Mouse (Mus musculus) myocyte (in vitro differentiated cells): Measurements from ENCODE around the gene Tmem38b. TPM values are rescaled to one million over a fixed set of nuclear protein-coding genes. Genes with fewer than 3 reads are reported as not detected.

Experiments used
- H3K27me3 ChIP-seq: one replicate; pipeline ENCODE4 v1.6.1; 2011; ENCODE audit not compliant: control insufficient read depth, insufficient read depth, insufficient read length
- H3K36me3 ChIP-seq: one replicate; pipeline ENCODE4 v1.6.1; 2011; ENCODE audit not compliant: control insufficient read depth, insufficient read depth
- H3K4me2 ChIP-seq: one replicate; pipeline ENCODE4 v1.6.1; 2011; ENCODE audit warnings: low read depth, control low read depth
- H3K4me3 ChIP-seq: one replicate; pipeline ENCODE4 v1.5.1; 2011; ENCODE audit warnings: mild to moderate bottlenecking, control low read depth, moderate library complexity
- H3K79me2 ChIP-seq: one replicate; pipeline ENCODE4 v1.6.1; 2011; ENCODE audit not compliant: control insufficient read depth, insufficient read depth
- H3ac ChIP-seq: one replicate; pipeline ENCODE4 v1.6.1; 2011; ENCODE audit not compliant: control insufficient read depth, insufficient read length
- CEBPB ChIP-seq: IDR thresholded peaks from 2 replicates; pipeline ENCODE4 v1.6.1; 2011; ENCODE audit warnings: mild to moderate bottlenecking, moderate library complexity; ENCODE audit not compliant: poor library complexity, insufficient read depth, severe bottlenecking
- E2F4 ChIP-seq: IDR thresholded peaks from one replicate; pipeline ENCODE4 v1.6.1; 2011; ENCODE audit warnings: mild to moderate bottlenecking, control low read depth, moderate library complexity; ENCODE audit not compliant: insufficient read depth
- MAX ChIP-seq: IDR thresholded peaks from one replicate; pipeline ENCODE4 v1.6.1; 2011; ENCODE audit warnings: low read depth, mild to moderate bottlenecking, control low read depth
- MYOD1 ChIP-seq, 3 experiments: IDR thresholded peaks; one replicate each; pipeline ENCODE4 v1.6.1; 2011; ENCODE audit warnings: control low read depth in 2 of 3, low read depth in 2 of 3, mild to moderate bottlenecking in 2 of 3, moderate library complexity in 1 of 3; ENCODE audit not compliant: insufficient read length in 2 of 3, control insufficient read depth in 1 of 3
- MYOG ChIP-seq, 3 experiments: IDR thresholded peaks; one replicate each; pipeline ENCODE4 v1.6.1; 2011; ENCODE audit warnings: control low read depth in 2 of 3, low read depth in 2 of 3, mild to moderate bottlenecking in 2 of 3; ENCODE audit not compliant: insufficient read length in 2 of 3, control insufficient read depth in 1 of 3, insufficient read depth in 1 of 3
- POLR2A ChIP-seq: IDR thresholded peaks from one replicate; pipeline ENCODE4 v1.6.1; 2011; ENCODE audit warnings: low read depth, mild to moderate bottlenecking, control low read depth, moderate library complexity; ENCODE audit not compliant: insufficient read length
- POLR2AphosphoS2 ChIP-seq: IDR thresholded peaks from one replicate; pipeline ENCODE4 v1.6.1; 2011; ENCODE audit warnings: low read depth, control low read depth; ENCODE audit not compliant: insufficient read length
- REST ChIP-seq: IDR thresholded peaks from one replicate; pipeline ENCODE4 v1.6.1; 2011; ENCODE audit warnings: mild to moderate bottlenecking, control low read depth, moderate library complexity; ENCODE audit not compliant: insufficient read depth, insufficient read length
- SRF ChIP-seq: IDR thresholded peaks from one replicate; pipeline ENCODE4 v1.6.1; 2011; ENCODE audit warnings: low read depth; ENCODE audit not compliant: control insufficient read depth, insufficient read length
- TCF12 ChIP-seq: IDR thresholded peaks from one replicate; pipeline ENCODE4 v1.6.1; 2011; ENCODE audit warnings: mild to moderate bottlenecking, control low read depth; ENCODE audit not compliant: poor library complexity, insufficient read depth, severe bottlenecking
- TCF3 ChIP-seq: IDR thresholded peaks from one replicate; pipeline ENCODE4 v1.6.1; 2011; ENCODE audit warnings: low read depth, control low read depth; ENCODE audit not compliant: insufficient read length
- USF1 ChIP-seq: IDR thresholded peaks from one replicate; pipeline ENCODE4 v1.6.1; 2011; ENCODE audit warnings: low read depth, mild to moderate bottlenecking, control low read depth, moderate library complexity
- polyA plus RNA-seq: library from polyadenylated mRNA; unstranded; fragments of >200 nt; fragmentation: generic; extraction: Trizol; gene quantifications from one replicate; pipeline ENCODE4 v1.2.1, GENCODE M21; 2012; ENCODE audit warnings: missing spikeins

Gene Tmem38b
- polyA plus RNA-seq, 1 experiment, result 39.7 TPM

DNA sequence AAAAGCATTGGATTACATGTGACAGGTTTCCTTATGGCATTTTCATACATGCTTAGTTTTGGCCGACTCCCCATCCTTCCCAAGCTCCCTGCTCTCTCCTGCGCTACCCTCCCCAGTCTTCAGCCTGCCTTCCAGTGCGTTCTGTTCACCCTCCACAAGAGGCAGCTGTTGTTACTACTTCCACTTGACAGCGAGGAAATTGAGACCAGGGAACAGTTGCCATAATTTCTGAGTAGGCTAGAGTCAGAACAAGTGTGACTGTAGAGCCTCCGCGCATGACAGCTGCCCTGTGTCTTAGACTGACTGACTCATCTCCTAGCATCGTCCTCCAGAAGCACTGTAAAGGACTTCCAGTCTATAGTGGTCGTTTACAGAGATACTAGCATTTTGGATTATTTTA lies 17.7 kb downstream of the Tmem38b start:
- H3K4me3 ChIP-seq, result no peak overlapping the region
- TF ChIP-seq USF1, result no peak
- no peak for TF ChIP-seq REST
- TF ChIP-seq TCF12, result peak; percentile 41
- no peak for TF ChIP-seq CEBPB
- TF ChIP-seq MYOG (IDR thresholded peaks at IDR 0.05; ENCODE audit: control insufficient read depth in 1 of 3, insufficient read depth in 1 of 3, insufficient read length in 2 of 3, low read depth in 2 of 3), result peak; percentile 51 to 94 (median 88)
- no peak for TF ChIP-seq POLR2A
- TF ChIP-seq E2F4, result no peak
- peak; percentile 33 for TF ChIP-seq TCF3
- no peak for TF ChIP-seq MAX
- no peak for TF ChIP-seq POLR2AphosphoS2
- TF ChIP-seq MYOD1 (IDR thresholded peaks at IDR 0.05; ENCODE audit: control insufficient read depth in 1 of 3, insufficient read length in 2 of 3, low read depth in 2 of 3), result peak; percentile 90 to 93 (median 90)
- no peak for TF ChIP-seq SRF
- H3K27me3 ChIP-seq, result no peaks in the 10 kb centered on the region
- no peaks in the 10 kb centered on the region for H3K36me3 ChIP-seq
- peaks cover 30% of the 10 kb centered on the region for H3K79me2 ChIP-seq
- H3ac ChIP-seq, result no peak overlapping the region
- peak overlapping the region; percentile 64 for H3K4me2 ChIP-seq

- Histone ChIP-seq H3ac (no peak overlapping the region), H3K4me3 (no peak overlapping the region), H3K4me2 (no peak overlapping the region), H3K27me3 (no peaks in the 10 kb centered on the region), H3K36me3 (peaks cover 2% of the 10 kb centered on the region), H3K79me2 (peaks cover 30% of the 10 kb centered on the region)
- TF ChIP-seq E2F4 (no peak), MYOG (IDR thresholded peaks at IDR 0.05; ENCODE audit: control insufficient read depth in 1 of 3, insufficient read depth in 1 of 3, insufficient read length in 2 of 3, low read depth in 2 of 3) (no peak), TCF3 (no peak), USF1 (no peak), REST (no peak), MYOD1 (IDR thresholded peaks at IDR 0.05; ENCODE audit: control insufficient read depth in 1 of 3, insufficient read length in 2 of 3, low read depth in 2 of 3) (no peak), SRF (no peak), TCF12 (no peak), POLR2AphosphoS2 (no peak), POLR2A (no peak), MAX (no peak), CEBPB (no peak)
Observed at GRCm38 (mm10) chr4:53844835-53845619, 19.2 kb downstream of the Tmem38b start.

DNA sequence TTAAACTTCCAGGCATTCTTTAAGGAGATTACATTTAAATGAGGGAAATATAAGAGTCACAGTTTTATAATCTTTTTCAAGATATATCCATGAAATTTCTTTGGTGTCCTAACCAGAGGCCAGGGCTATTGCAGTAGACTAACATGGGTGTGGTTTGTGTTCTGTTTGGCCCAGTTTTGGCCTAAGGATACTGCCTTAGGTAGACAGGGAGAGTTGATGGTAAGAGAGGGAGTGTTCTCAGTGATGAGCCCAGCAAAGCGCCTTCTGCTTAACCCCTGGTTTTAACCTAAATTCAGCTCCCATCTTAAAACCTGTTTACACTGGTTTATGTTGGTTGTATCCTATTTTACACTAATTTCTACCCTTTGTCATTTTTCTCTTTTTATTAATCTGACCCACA lies 19.8 kb downstream of the Tmem38b start:
- H3K4me2 ChIP-seq, result no peak overlapping the region
- H3ac ChIP-seq, result no peak overlapping the region
- H3K36me3 ChIP-seq, result peaks cover 4% of the 10 kb centered on the region
- no peak overlapping the region for H3K4me3 ChIP-seq
- TF ChIP-seq TCF3 (no peak), MYOG (IDR thresholded peaks at IDR 0.05; ENCODE audit: control insufficient read depth in 1 of 3, insufficient read depth in 1 of 3, insufficient read length in 2 of 3, low read depth in 2 of 3) (no peak)
- H3K27me3 ChIP-seq, result no peaks in the 10 kb centered on the region
- H3K79me2 ChIP-seq, result peaks cover 30% of the 10 kb centered on the region

- no peak overlapping the region for H3K4me3 ChIP-seq
- TF ChIP-seq TCF12 (no peak), POLR2A (no peak), MYOG (IDR thresholded peaks at IDR 0.05; ENCODE audit: control insufficient read depth in 1 of 3, insufficient read depth in 1 of 3, insufficient read length in 2 of 3, low read depth in 2 of 3) (no peak), MYOD1 (IDR thresholded peaks at IDR 0.05; ENCODE audit: control insufficient read depth in 1 of 3, insufficient read length in 2 of 3, low read depth in 2 of 3) (no peak), POLR2AphosphoS2 (no peak), E2F4 (no peak), TCF3 (no peak), MAX (no peak), REST (no peak), SRF (no peak), CEBPB (no peak), USF1 (no peak)
- H3K27me3 ChIP-seq, result no peaks in the 10 kb centered on the region
- H3K4me2 ChIP-seq, result no peak overlapping the region
- H3K79me2 ChIP-seq, result peaks cover 26% of the 10 kb centered on the region
- H3K36me3 ChIP-seq, result peaks cover 9% of the 10 kb centered on the region
- H3ac ChIP-seq, result no peak overlapping the region
Observed at GRCm38 (mm10) chr4:53846326-53846725, 20.5 kb downstream of the Tmem38b start.

- Histone ChIP-seq H3K4me3 (no peak overlapping the region), H3K4me2 (no peak overlapping the region), H3K27me3 (no peaks in the 10 kb centered on the region), H3ac (no peak overlapping the region), H3K36me3 (peaks cover 14% of the 10 kb centered on the region), H3K79me2 (peaks cover 22% of the 10 kb centered on the region)
- no peak for TF ChIP-seq USF1
- TF ChIP-seq MYOG (IDR thresholded peaks at IDR 0.05; ENCODE audit: control insufficient read depth in 1 of 3, insufficient read depth in 1 of 3, insufficient read length in 2 of 3, low read depth in 2 of 3), result no peak
- no peak for TF ChIP-seq REST
- no peak for TF ChIP-seq TCF3
- TF ChIP-seq MAX, result no peak
- TF ChIP-seq POLR2A, result no peak
- TF ChIP-seq TCF12, result no peak
- no peak for TF ChIP-seq CEBPB
- no peak for TF ChIP-seq SRF
- TF ChIP-seq MYOD1 (IDR thresholded peaks at IDR 0.05; ENCODE audit: control insufficient read depth in 1 of 3, insufficient read length in 2 of 3, low read depth in 2 of 3), result no peak
- TF ChIP-seq E2F4, result no peak
- TF ChIP-seq POLR2AphosphoS2, result no peak
Observed at GRCm38 (mm10) chr4:53847541-53847940, 21.7 kb downstream of the Tmem38b start.
